Mouse (Mus musculus) neural tube, embryonic 15.5 days (tissue): ENCODE data around the gene Adra1b. TPM values are rescaled to one million over a fixed set of nuclear protein-coding genes. Genes with fewer than 3 reads are reported as not detected.

ENCODE experiments used
- ATAC-seq: fragments of 200-750 bp; cut with Nextera tagmentation; 2 replicates; pipeline ENCODE4 v1.8.0; 2017; ENCODE audit warnings: mild to moderate bottlenecking, moderate TSS enrichment, moderate library complexity; ENCODE audit not compliant: low FRiP score
- H3K27ac ChIP-seq: fragments of 300-500 bp; sonication (generic); replicated peaks from 2 replicates; pipeline ENCODE4 v1.5.1; 2015; ENCODE audit warnings: mild to moderate bottlenecking, inconsistent platforms
- H3K27me3 ChIP-seq: fragments of 300-500 bp; sonication (generic); replicated peaks from 2 replicates; pipeline ENCODE4 v1.6.1; 2015; ENCODE audit warnings: inconsistent platforms
- H3K36me3 ChIP-seq: fragments of 300-500 bp; sonication (generic); 2 replicates; pipeline ENCODE4 v1.6.1; 2015; ENCODE audit warnings: inconsistent platforms
- H3K4me1 ChIP-seq: fragments of 300-500 bp; sonication (generic); 2 replicates; pipeline ENCODE4 v1.6.1; 2015; ENCODE audit warnings: inconsistent platforms
- H3K4me2 ChIP-seq: fragments of 300-500 bp; sonication (generic); 2 replicates; pipeline ENCODE4 v1.6.1; 2015; ENCODE audit warnings: inconsistent platforms, mild to moderate bottlenecking, moderate library complexity
- H3K4me3 ChIP-seq: fragments of 300-500 bp; sonication (generic); replicated peaks from 2 replicates; pipeline ENCODE4 v1.5.1; 2015; ENCODE audit warnings: mild to moderate bottlenecking, inconsistent platforms
- H3K9ac ChIP-seq: fragments of 300-500 bp; sonication (generic); replicated peaks from 2 replicates; pipeline ENCODE4 v1.6.1; 2015; ENCODE audit warnings: mild to moderate bottlenecking, inconsistent platforms
- H3K9me3 ChIP-seq: fragments of 300-500 bp; sonication (generic); replicated peaks from 2 replicates; pipeline ENCODE4 v1.6.1; 2016; ENCODE audit warnings: inconsistent platforms
- whole genome bisulfite sequencing: fragments of 180-500 bp; shearing (Covaris S2); methylation state at CpG from one replicate; pipeline ENCODE4 v1.1.7; 2015; ENCODE audit warnings: mixed read lengths; 5-methylcytosine and 5-hydroxymethylcytosine counted together
- polyA plus RNA-seq: library from polyadenylated mRNA; unstranded; fragments of >200 nt; fragmentation: Nextera tagmentation; extraction: Ambion mirVana; gene quantifications from 2 replicates; pipeline ENCODE4 v1.2.1, GENCODE M21; 2015

Adra1b gene
- polyA plus RNA-seq, result 12.2 and 16.4 TPM in 2 replicates

GRCm38 (mm10) chr11:43901051-43901654, at the start of gene Adra1b:
Gene Adra1b (minus strand): TSS chr11:43901210.
- Histone ChIP-seq H3K27ac (no peak within 1 kb of the TSS), H3K9ac (no peak within 1 kb of the TSS), H3K36me3 (no peaks in the 10 kb centered on the region), H3K4me1 (no peaks in the 10 kb centered on the region), H3K4me2 (no peak within 1 kb of the TSS), H3K4me3 (no peak within 1 kb of the TSS), H3K27me3 (no peaks in the 10 kb centered on the region), H3K9me3 (no peaks in the 10 kb centered on the region)
- 86% methylated on average over 6 of the region's 6 CpGs for WGBS
- no peak for ATAC-seq

- Histone ChIP-seq H3K4me1 (no peaks in the 10 kb centered on the region), H3K27ac (no peak overlapping the region), H3K36me3 (no peaks in the 10 kb centered on the region), H3K9ac (no peak overlapping the region), H3K4me2 (no peak overlapping the region), H3K4me3 (no peak overlapping the region), H3K27me3 (no peaks in the 10 kb centered on the region), H3K9me3 (no peaks in the 10 kb centered on the region)
- 90% methylated on average over 1 of the region's 1 CpGs for WGBS
- ATAC-seq, result no peak
These were observed 49.3 kb upstream of the Adra1b start for GRCm38 (mm10) chr11:43950274-43950673.

GRCm38 (mm10) chr11:43943781-43944180, 42.8 kb upstream of the Adra1b start:
- H3K4me2 ChIP-seq, result no peak overlapping the region
- no peaks in the 10 kb centered on the region for H3K4me1 ChIP-seq
- no peak overlapping the region for H3K9ac ChIP-seq
- H3K36me3 ChIP-seq, result no peaks in the 10 kb centered on the region
- H3K4me3 ChIP-seq, result no peak overlapping the region
- no peaks in the 10 kb centered on the region for H3K9me3 ChIP-seq
- no peak for ATAC-seq
- H3K27ac ChIP-seq, result no peak overlapping the region
- 80% methylated on average over 2 of the region's 2 CpGs for WGBS
- H3K27me3 ChIP-seq, result no peaks in the 10 kb centered on the region

- Histone ChIP-seq H3K4me2 (no peak overlapping the region), H3K9me3 (no peaks in the 10 kb centered on the region), H3K4me1 (no peaks in the 10 kb centered on the region), H3K9ac (no peak overlapping the region), H3K4me3 (no peak overlapping the region), H3K27ac (no peak overlapping the region), H3K36me3 (no peaks in the 10 kb centered on the region), H3K27me3 (no peaks in the 10 kb centered on the region)
- WGBS, result 76% methylated on average over 1 of the region's 1 CpGs
- no peak for ATAC-seq
These were observed 42.2 kb upstream of the Adra1b start for GRCm38 (mm10) chr11:43943167-43943566.

GRCm38 (mm10) chr11:43940501-43941202, 39.6 kb upstream of the Adra1b start:
- Histone ChIP-seq H3K9me3 (no peaks in the 10 kb centered on the region), H3K4me1 (no peaks in the 10 kb centered on the region), H3K4me2 (no peak overlapping the region), H3K36me3 (no peaks in the 10 kb centered on the region), H3K4me3 (no peak overlapping the region), H3K9ac (no peak overlapping the region), H3K27me3 (no peaks in the 10 kb centered on the region), H3K27ac (no peak overlapping the region)
- 91% methylated on average over 6 of the region's 6 CpGs for WGBS
- ATAC-seq, result no peak

GRCm38 (mm10) chr11:43936023-43936422, 35.0 kb upstream of the Adra1b start:
- no peak overlapping the region for H3K4me2 ChIP-seq
- no peak overlapping the region for H3K27ac ChIP-seq
- H3K9me3 ChIP-seq, result no peaks in the 10 kb centered on the region
- no peak for ATAC-seq
- no peaks in the 10 kb centered on the region for H3K27me3 ChIP-seq
- no peaks in the 10 kb centered on the region for H3K4me1 ChIP-seq
- no peak overlapping the region for H3K9ac ChIP-seq
- whole genome bisulfite sequencing, result 95% methylated on average over 2 of the region's 2 CpGs
- no peak overlapping the region for H3K4me3 ChIP-seq
- no peaks in the 10 kb centered on the region for H3K36me3 ChIP-seq

- H3K9ac ChIP-seq, result no peak overlapping the region
- no peak overlapping the region for H3K4me3 ChIP-seq
- no peaks in the 10 kb centered on the region for H3K9me3 ChIP-seq
- ATAC-seq, result no peak
- no peaks in the 10 kb centered on the region for H3K36me3 ChIP-seq
- no peaks in the 10 kb centered on the region for H3K27me3 ChIP-seq
- 85% methylated on average over 6 of the region's 6 CpGs for WGBS
- H3K4me2 ChIP-seq, result no peak overlapping the region
- H3K4me1 ChIP-seq, result no peaks in the 10 kb centered on the region
- H3K27ac ChIP-seq, result no peak overlapping the region
These were observed 32.5 kb upstream of the Adra1b start for GRCm38 (mm10) chr11:43933480-43933879.

GRCm38 (mm10) chr11:43933000-43933399, 32.0 kb upstream of the Adra1b start:
- H3K27ac ChIP-seq, result no peak overlapping the region
- H3K36me3 ChIP-seq, result no peaks in the 10 kb centered on the region
- no peak for ATAC-seq
- H3K4me2 ChIP-seq, result no peak overlapping the region
- no peaks in the 10 kb centered on the region for H3K27me3 ChIP-seq
- no peak overlapping the region for H3K4me3 ChIP-seq
- H3K4me1 ChIP-seq, result no peaks in the 10 kb centered on the region
- WGBS, result 92% methylated on average over 4 of the region's 4 CpGs
- H3K9me3 ChIP-seq, result no peaks in the 10 kb centered on the region
- H3K9ac ChIP-seq, result no peak overlapping the region

GRCm38 (mm10) chr11:43930191-43930590, 29.2 kb upstream of the Adra1b start:
- H3K9me3 ChIP-seq, result no peaks in the 10 kb centered on the region
- no peak overlapping the region for H3K4me3 ChIP-seq
- H3K27me3 ChIP-seq, result no peaks in the 10 kb centered on the region
- H3K9ac ChIP-seq, result no peak overlapping the region
- no peak for ATAC-seq
- peaks cover 3% of the 10 kb centered on the region; the same call in 1 of the 2 replicates for H3K4me1 ChIP-seq
- H3K36me3 ChIP-seq, result no peaks in the 10 kb centered on the region
- 89% methylated on average over 2 of the region's 2 CpGs for WGBS
- no peak overlapping the region for H3K27ac ChIP-seq
- H3K4me2 ChIP-seq, result no peak overlapping the region

GRCm38 (mm10) chr11:43929706-43930105, 28.7 kb upstream of the Adra1b start:
- Histone ChIP-seq H3K4me2 (no peak overlapping the region), H3K4me3 (no peak overlapping the region), H3K36me3 (no peaks in the 10 kb centered on the region), H3K4me1 (peaks cover 3% of the 10 kb centered on the region; the same call in 1 of the 2 replicates), H3K27me3 (no peaks in the 10 kb centered on the region), H3K9ac (no peak overlapping the region), H3K9me3 (no peaks in the 10 kb centered on the region), H3K27ac (no peak overlapping the region)
- no peak for ATAC-seq
- 72% methylated on average over 5 of the region's 5 CpGs for WGBS

GRCm38 (mm10) chr11:43929178-43929577, 28.2 kb upstream of the Adra1b start:
- H3K4me2 ChIP-seq, result no peak overlapping the region
- H3K9ac ChIP-seq, result no peak overlapping the region
- H3K36me3 ChIP-seq, result no peaks in the 10 kb centered on the region
- no peak overlapping the region for H3K4me3 ChIP-seq
- ATAC-seq, result no peak
- WGBS, result 70% methylated on average over 5 of the region's 5 CpGs
- H3K27me3 ChIP-seq, result no peaks in the 10 kb centered on the region
- no peaks in the 10 kb centered on the region for H3K9me3 ChIP-seq
- peaks cover 3% of the 10 kb centered on the region; the same call in 1 of the 2 replicates for H3K4me1 ChIP-seq
- H3K27ac ChIP-seq, result no peak overlapping the region

GRCm38 (mm10) chr11:43927133-43927815, 26.3 kb upstream of the Adra1b start:
- H3K4me3 ChIP-seq, result no peak overlapping the region
- no peak overlapping the region for H3K9ac ChIP-seq
- H3K4me1 ChIP-seq, result peaks cover 3% of the 10 kb centered on the region; the same call in 1 of the 2 replicates
- no peak for ATAC-seq
- H3K36me3 ChIP-seq, result no peaks in the 10 kb centered on the region
- H3K4me2 ChIP-seq, result no peak overlapping the region
- 78% methylated on average over 8 of the region's 8 CpGs for WGBS
- H3K27ac ChIP-seq, result no peak overlapping the region
- H3K27me3 ChIP-seq, result no peaks in the 10 kb centered on the region
- no peaks in the 10 kb centered on the region for H3K9me3 ChIP-seq
